Mouse (Mus musculus) MEL (cell line): ENCODE results near the gene Pakap. TPM values are rescaled to one million over a fixed set of nuclear protein-coding genes. Genes with fewer than 3 reads are reported as not detected.

ENCODE experiments used
- DNase-seq: peaks from one replicate; pipeline ENCODE4 v3.0.0; 2011; ENCODE audit warnings: low read depth, low spot score
- H3K27ac ChIP-seq: 2 replicates; pipeline ENCODE4 v1.5.1; 2012; ENCODE audit warnings: low read depth, mild to moderate bottlenecking, control low read depth, low read length, moderate library complexity; ENCODE audit not compliant: control insufficient read depth
- H3K27me3 ChIP-seq, 2 experiments: fragments of 150-350 bp in 1 of 2; sonication (generic) in 1 of 2; 2 replicates each; pipeline ENCODE4 v1.6.1; 2012; ENCODE audit warnings: low read length in 2 of 2, mild to moderate bottlenecking in 2 of 2, improper control_type of control experiment in 1 of 2, moderate library complexity in 1 of 2; ENCODE audit not compliant: insufficient read depth in 2 of 2, control insufficient read depth in 1 of 2
- H3K36me3 ChIP-seq, 2 experiments: 2 replicates each; pipeline ENCODE4 v1.6.1; 2012 to 2014; ENCODE audit warnings: low read length in 2 of 2, improper control_type of control experiment in 1 of 2, inconsistent platforms in 1 of 2, mild to moderate bottlenecking in 1 of 2; ENCODE audit not compliant: insufficient read depth in 2 of 2, control insufficient read depth in 1 of 2
- H3K4me1 ChIP-seq, 2 experiments: fragments of 150-350 bp in 1 of 2; sonication (generic) in 1 of 2; 2 replicates each; pipeline ENCODE4 v1.6.1; 2012; ENCODE audit warnings: low read length in 2 of 2, improper control_type of control experiment in 1 of 2, mild to moderate bottlenecking in 1 of 2; ENCODE audit not compliant: insufficient read depth in 2 of 2, control insufficient read depth in 1 of 2
- H3K4me3 ChIP-seq, 2 experiments: fragments of 150-350 bp in 1 of 2; sonication (generic) in 1 of 2; 2 replicates each; pipeline ENCODE4 v1.5.1; 2012; ENCODE audit warnings: low read depth in 2 of 2, low read length in 2 of 2, mild to moderate bottlenecking in 2 of 2, moderate library complexity in 2 of 2, control low read depth in 1 of 2, improper control_type of control experiment in 1 of 2; ENCODE audit not compliant: control insufficient read depth in 1 of 2, insufficient read depth in 1 of 2
- H3K79me2 ChIP-seq: 2 replicates; pipeline ENCODE4 v1.6.1; 2012; ENCODE audit warnings: mild to moderate bottlenecking, low read length, moderate library complexity; ENCODE audit not compliant: control insufficient read depth, poor library complexity, insufficient read depth
- H3K9ac ChIP-seq: 2 replicates; pipeline ENCODE4 v1.6.1; 2012; ENCODE audit warnings: low read depth, mild to moderate bottlenecking, control low read depth, low read length, moderate library complexity; ENCODE audit not compliant: control insufficient read depth, poor library complexity, severe bottlenecking
- H3K9me3 ChIP-seq: fragments of 150-350 bp; sonication (generic); replicated peaks from 2 replicates; pipeline ENCODE4 v1.6.1; 2012; ENCODE audit warnings: mild to moderate bottlenecking, low read length, improper control_type of control experiment, moderate library complexity; ENCODE audit not compliant: insufficient read depth
- BHLHE40 ChIP-seq: IDR thresholded peaks from 2 replicates; pipeline ENCODE4 v1.6.1; 2012; ENCODE audit warnings: low read depth, mild to moderate bottlenecking, inconsistent platforms, low read length, improper control_type of control experiment, borderline replicate concordance
- CHD1 ChIP-seq: IDR thresholded peaks from 2 replicates; pipeline ENCODE4 v1.6.1; 2012; ENCODE audit warnings: low read depth, mild to moderate bottlenecking, inconsistent platforms, low read length, improper control_type of control experiment
- CTCF ChIP-seq, 3 experiments: IDR thresholded peaks in 2 of 3; conservative IDR thresholded peaks in 1 of 3; 2 replicates each; pipeline ENCODE4 v1.5.1; 2011 to 2012; ENCODE audit warnings: low read length in 3 of 3, low read depth in 2 of 3, mild to moderate bottlenecking in 2 of 3, improper control_type of control experiment in 1 of 3, inconsistent platforms in 1 of 3, mixed read lengths in 1 of 3, moderate library complexity in 1 of 3; ENCODE audit not compliant: control insufficient read depth in 1 of 3, insufficient read depth in 1 of 3, poor library complexity in 1 of 3, severe bottlenecking in 1 of 3
- ELF1 ChIP-seq: IDR thresholded peaks from 2 replicates; pipeline ENCODE4 v1.6.1; 2014; ENCODE audit warnings: low read depth, mild to moderate bottlenecking, inconsistent platforms, low read length, improper control_type of control experiment, moderate library complexity
- GABPA ChIP-seq: IDR thresholded peaks from 2 replicates; pipeline ENCODE4 v1.6.1; 2012; ENCODE audit warnings: low read depth, mild to moderate bottlenecking, inconsistent platforms, low read length, improper control_type of control experiment, moderate library complexity
- JUND ChIP-seq: IDR thresholded peaks from 2 replicates; pipeline ENCODE4 v1.6.1; 2011; ENCODE audit warnings: low read depth, mild to moderate bottlenecking, improper control_type of control experiment, low read length
- KAT2A ChIP-seq: conservative IDR thresholded peaks from 2 replicates; pipeline ENCODE4 v1.6.1; 2012; ENCODE audit warnings: low read depth, low read length, improper control_type of control experiment, inconsistent platforms
- MAFK ChIP-seq: IDR thresholded peaks from 2 replicates; pipeline ENCODE4 v1.6.1; 2011; ENCODE audit warnings: low read depth, mild to moderate bottlenecking, low read length, improper control_type of control experiment, borderline replicate concordance
- MAZ ChIP-seq: IDR thresholded peaks from 2 replicates; pipeline ENCODE4 v1.6.1; 2012; ENCODE audit warnings: low read depth, mild to moderate bottlenecking, inconsistent platforms, low read length, improper control_type of control experiment
- MXI1 ChIP-seq: IDR thresholded peaks from 2 replicates; pipeline ENCODE4 v1.6.1; 2011; ENCODE audit warnings: mild to moderate bottlenecking, low read depth, low read length, improper control_type of control experiment
- MYB ChIP-seq: IDR thresholded peaks from 2 replicates; pipeline ENCODE4 v1.6.1; 2011; ENCODE audit warnings: mild to moderate bottlenecking, low read depth, low read length, improper control_type of control experiment
- NELFE ChIP-seq: IDR thresholded peaks from 2 replicates; pipeline ENCODE4 v1.6.1; 2011; ENCODE audit warnings: low read depth, low read length, improper control_type of control experiment
- SMC3 ChIP-seq: IDR thresholded peaks from 2 replicates; pipeline ENCODE4 v1.6.1; 2011; ENCODE audit warnings: low read depth, low read length, improper control_type of control experiment
- TAL1 ChIP-seq: IDR thresholded peaks from 2 replicates; pipeline ENCODE4 v1.6.1; 2012; ENCODE audit warnings: mild to moderate bottlenecking, inconsistent platforms, low read length, moderate library complexity, mixed read lengths
- TBP ChIP-seq: IDR thresholded peaks from 2 replicates; pipeline ENCODE4 v1.8.0; 2011; ENCODE audit warnings: low read depth, low read length, improper control_type of control experiment
- TCF12 ChIP-seq: IDR thresholded peaks from 2 replicates; pipeline ENCODE4 v1.6.1; 2014; ENCODE audit warnings: low read depth, mild to moderate bottlenecking, inconsistent platforms, low read length, improper control_type of control experiment, moderate library complexity
- UBTF ChIP-seq: IDR thresholded peaks from 2 replicates; pipeline ENCODE4 v1.6.1; 2012; ENCODE audit warnings: low read depth, mild to moderate bottlenecking, inconsistent platforms, low read length, improper control_type of control experiment, moderate library complexity, borderline replicate concordance; ENCODE audit not compliant: insufficient read depth
- USF1 ChIP-seq: IDR thresholded peaks from 2 replicates; pipeline ENCODE4 v1.6.1; 2014; ENCODE audit warnings: low read depth, mild to moderate bottlenecking, inconsistent platforms, low read length, improper control_type of control experiment, moderate library complexity
- USF2 ChIP-seq, 2 experiments: IDR thresholded peaks; 2 replicates each; pipeline ENCODE4 v1.6.1; 2011 to 2012; ENCODE audit warnings: improper control_type of control experiment in 2 of 2, low read length in 2 of 2, borderline replicate concordance in 1 of 2, inconsistent platforms in 1 of 2, low read depth in 1 of 2, mild to moderate bottlenecking in 1 of 2; ENCODE audit not compliant: insufficient read depth in 1 of 2
- ZKSCAN1 ChIP-seq: IDR thresholded peaks from 2 replicates; pipeline ENCODE4 v1.6.1; 2012; ENCODE audit warnings: low read depth, mild to moderate bottlenecking, inconsistent platforms, low read length, improper control_type of control experiment, moderate library complexity
- polyA plus RNA-seq, 2 experiments: library from polyadenylated mRNA; stranded (reverse) in 1 of 2; unstranded in 1 of 2; fragments of >175 nt in 1 of 2; fragments of >200 nt in 1 of 2; gene quantifications; 2 replicates each; pipeline versions ENCODE4 v1.2.1 to v1.2.4; 2012; ENCODE audit warnings: low replicate concordance in 2 of 2, low read depth in 1 of 2; ENCODE audit not compliant: insufficient read length in 2 of 2, insufficient read depth in 1 of 2, missing spikeins in 1 of 2
- total RNA-seq: library from RNA; depleted of rRNA; stranded (reverse); fragments of 300-350 nt; gene quantifications from 2 replicates; pipeline ENCODE4 v1.2.3, GENCODE M21; 2012

The Pakap gene
- total and polyA plus RNA-seq, 3 experiments, result not detected

DNA sequence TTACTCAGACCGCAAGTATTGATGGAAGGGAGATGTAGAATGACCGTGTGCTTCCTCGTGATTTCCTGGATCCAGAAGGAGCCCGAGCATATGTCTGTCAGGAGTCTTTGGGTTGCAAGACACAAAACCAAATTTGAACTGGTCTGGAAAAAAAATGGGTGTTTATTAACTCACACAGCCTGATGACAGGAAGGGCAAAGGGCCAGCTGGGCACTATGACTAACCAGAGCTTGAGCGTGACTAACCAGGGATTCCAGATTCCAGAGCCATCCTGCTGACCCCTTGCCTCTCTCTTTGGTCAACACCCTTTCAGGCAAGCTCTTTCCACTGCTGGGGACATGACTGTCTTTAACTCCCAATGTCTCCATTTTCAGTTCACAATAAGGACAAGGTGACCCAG is 167.4 kb downstream of the Pakap start:
- Histone ChIP-seq H3K9me3 (no peaks in the 10 kb centered on the region), H3K9ac (no peak overlapping the region), H3K79me2 (no peaks in the 10 kb centered on the region), H3K36me3 (peaks cover 0 to 10% of the 10 kb centered on the region in 2 experiments; a peak in 2 of 4 replicates), H3K27me3 (peaks cover 0 to 3% of the 10 kb centered on the region in 2 experiments; a peak in 2 of 4 replicates), H3K4me1 (peaks cover 2 to 12% of the 10 kb centered on the region in 2 experiments; a peak in 2 of 4 replicates), H3K27ac (no peak overlapping the region), H3K4me3 (no peak overlapping the region)
- no peak for DNase-seq
- TF ChIP-seq USF1 (no peak), JUND (no peak), TCF12 (no peak), NELFE (no peak), BHLHE40 (no peak), MAFK (no peak), CHD1 (no peak)

DNA sequence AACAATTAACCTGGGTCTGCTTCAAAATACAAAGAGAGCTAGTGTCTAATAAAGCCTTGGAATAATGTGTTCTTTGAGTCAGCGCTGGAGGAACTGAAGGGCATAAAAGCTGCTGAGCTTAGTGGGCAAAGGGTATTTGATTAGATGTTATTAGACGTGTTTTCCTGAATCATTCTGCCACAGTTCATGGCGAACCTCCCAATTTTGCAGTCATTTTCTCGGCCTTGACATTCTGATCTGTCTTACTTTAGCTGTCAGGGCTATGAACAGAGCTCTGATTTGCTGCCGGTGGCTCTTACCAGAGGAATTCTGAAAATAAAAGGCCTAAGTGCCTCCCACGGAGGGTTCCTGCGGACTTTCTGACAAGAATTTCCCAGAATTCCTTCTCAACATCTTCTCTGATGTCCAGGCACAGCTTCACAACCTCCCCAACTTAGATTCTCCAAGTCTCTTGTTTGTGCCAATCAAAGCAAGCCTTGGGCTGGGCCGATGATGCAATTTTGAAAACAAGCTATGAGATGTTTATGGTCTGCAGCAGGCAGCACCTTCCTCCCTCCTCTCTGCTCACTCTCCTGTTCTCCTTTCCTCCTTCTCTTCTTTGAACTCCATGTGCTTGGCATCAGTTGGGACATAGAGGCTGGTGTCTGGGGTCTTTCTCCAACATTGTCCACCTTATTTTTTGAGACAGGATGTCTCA is 171.0 kb downstream of the Pakap start:
- TF ChIP-seq UBTF, result no peak
- TF ChIP-seq CTCF (IDR thresholded peaks at IDR 0.05 in 2 of 3, conservative IDR thresholded peaks at IDR 0.05 in 1 of 3; ENCODE audit: control insufficient read depth in 1 of 3, insufficient read depth in 1 of 3, low read depth in 2 of 3, low read length in 3 of 3, poor library complexity in 1 of 3, severe bottlenecking in 1 of 3), result no peak
- TF ChIP-seq TBP, result no peak
- TF ChIP-seq TAL1, result no peak
- TF ChIP-seq MYB, result no peak
- TF ChIP-seq BHLHE40, result no peak
- no peak for TF ChIP-seq KAT2A
- TF ChIP-seq USF2 (IDR thresholded peaks at IDR 0.05; ENCODE audit: borderline replicate concordance in 1 of 2, insufficient read depth in 1 of 2, low read depth in 1 of 2, low read length in 2 of 2), result no peak
- TF ChIP-seq ZKSCAN1, result no peak
- TF ChIP-seq ELF1, result no peak
- no peak for TF ChIP-seq MAZ
- no peak for TF ChIP-seq MXI1
- TF ChIP-seq SMC3, result no peak
- TF ChIP-seq TCF12, result no peak
- no peak for TF ChIP-seq GABPA
- TF ChIP-seq, all 39 proteins: peak for 0
- no peaks in the 10 kb centered on the region for H3K9me3 ChIP-seq

More for the DNA sequence above, 171.0 kb downstream of the Pakap start:
- Histone ChIP-seq H3K9ac (no peak overlapping the region), H3K79me2 (no peaks in the 10 kb centered on the region), H3K36me3 (peaks cover 0 to 2% of the 10 kb centered on the region in 2 experiments; a peak in 2 of 4 replicates), H3K4me1 (peaks cover 0 to 3% of the 10 kb centered on the region in 2 experiments; a peak in 2 of 4 replicates), H3K27me3 (peaks cover 0 to 3% of the 10 kb centered on the region in 2 experiments; a peak in 2 of 4 replicates), H3K27ac (no peak overlapping the region), H3K4me3 (no peak overlapping the region)
- DNase-seq, result no peak
